Mouse (Mus musculus) intestine, embryonic 15.5 days (tissue): ENCODE measurements around the gene N4bp1. TPM values are rescaled to one million over a fixed set of nuclear protein-coding genes. Genes with fewer than 3 reads are reported as not detected.

Experiments
- ATAC-seq: fragments of 200-750 bp; cut with Nextera tagmentation; 2 replicates; pipeline ENCODE4 v1.8.0; 2017; ENCODE audit warnings: moderate TSS enrichment, moderate library complexity
- H3K27ac ChIP-seq: fragments of 300-500 bp; sonication (generic); 2 replicates; pipeline ENCODE4 v1.5.1; 2015; ENCODE audit warnings: mild to moderate bottlenecking, inconsistent platforms
- H3K27me3 ChIP-seq: fragments of 300-500 bp; sonication (generic); replicated peaks from 2 replicates; pipeline ENCODE4 v1.6.1; 2015; ENCODE audit warnings: inconsistent platforms
- H3K36me3 ChIP-seq: fragments of 300-500 bp; sonication (generic); 2 replicates; pipeline ENCODE4 v1.6.1; 2015; ENCODE audit warnings: inconsistent platforms
- H3K4me1 ChIP-seq: fragments of 300-500 bp; sonication (generic); replicated peaks from 2 replicates; pipeline ENCODE4 v1.6.1; 2015; ENCODE audit warnings: inconsistent platforms
- H3K4me2 ChIP-seq: fragments of 300-500 bp; sonication (generic); replicated peaks from 2 replicates; pipeline ENCODE4 v1.6.1; 2015; ENCODE audit warnings: mild to moderate bottlenecking, inconsistent platforms
- H3K4me3 ChIP-seq: fragments of 300-500 bp; sonication (generic); replicated peaks from 2 replicates; pipeline ENCODE4 v1.5.1; 2015; ENCODE audit warnings: inconsistent platforms
- H3K9ac ChIP-seq: fragments of 300-500 bp; sonication (generic); 2 replicates; pipeline ENCODE4 v1.6.1; 2015; ENCODE audit warnings: inconsistent platforms
- H3K9me3 ChIP-seq: fragments of 300-500 bp; sonication (generic); 2 replicates; pipeline ENCODE4 v1.6.1; 2016; ENCODE audit warnings: inconsistent platforms
- WGBS: fragments of 180-500 bp; shearing (Covaris S2); methylation state at CpG from one replicate; pipeline ENCODE4 v1.1.7; 2015; 5-methylcytosine and 5-hydroxymethylcytosine counted together
- polyA plus RNA-seq: library from polyadenylated mRNA; unstranded; fragments of >200 nt; fragmentation: Nextera tagmentation; extraction: Ambion mirVana; gene quantifications from 2 replicates; pipeline ENCODE4 v1.2.1, GENCODE M21; 2015

N4bp1 gene
- polyA plus RNA-seq, 1 experiment from 2014 or later: 8.1 TPM

DNA sequence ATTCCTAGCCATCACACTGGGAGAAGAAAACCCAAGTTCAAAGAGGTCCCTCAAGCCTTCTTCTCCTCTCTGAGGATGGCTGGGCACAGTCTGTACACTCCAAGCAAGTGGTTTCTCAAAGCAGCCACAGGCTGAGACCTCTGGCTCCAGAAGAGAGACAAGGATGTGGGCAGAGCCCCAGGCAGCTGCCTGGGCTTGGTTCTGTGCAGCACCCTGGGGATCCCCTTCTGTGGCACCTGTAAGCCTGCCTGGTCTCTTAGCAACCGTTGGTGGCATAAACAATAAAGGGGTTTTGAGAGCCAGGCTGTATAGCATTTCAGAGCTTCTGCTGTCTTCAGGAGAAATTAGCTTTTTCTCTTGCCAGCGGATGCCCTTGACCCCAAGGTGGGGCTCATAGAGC, 87.4 kb downstream of the N4bp1 start:
- Histone ChIP-seq H3K9me3 (no peaks in the 10 kb centered on the region), H3K9ac (no peak overlapping the region), H3K36me3 (no peaks in the 10 kb centered on the region), H3K4me3 (no peak overlapping the region), H3K27ac (no peak overlapping the region), H3K27me3 (no peaks in the 10 kb centered on the region), H3K4me1 (no peaks in the 10 kb centered on the region), H3K4me2 (no peak overlapping the region)
- ATAC-seq: no peak
- 81% methylated on average over 2 of the region's 2 CpGs for WGBS

DNA sequence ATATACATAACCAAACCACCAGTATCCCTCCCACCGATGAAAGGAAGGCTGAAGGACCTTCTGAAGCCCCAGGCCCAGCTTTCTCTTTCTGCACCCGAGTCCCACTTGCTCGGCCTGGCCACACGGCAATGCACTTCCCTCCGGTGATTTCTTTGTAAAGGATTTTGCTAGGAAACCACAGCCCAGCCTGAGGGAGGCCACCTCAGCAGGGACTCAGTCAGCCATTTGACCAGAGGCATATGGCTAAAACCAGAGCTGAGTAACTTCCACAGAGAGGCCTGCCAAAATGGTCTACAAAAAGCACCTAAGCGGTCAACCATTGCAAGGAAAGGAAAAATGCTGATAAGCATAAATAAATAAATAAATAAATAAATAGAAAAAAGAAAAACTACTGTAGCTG, 90.3 kb downstream of the N4bp1 start:
- Histone ChIP-seq H3K9ac (no peak overlapping the region), H3K36me3 (no peaks in the 10 kb centered on the region), H3K4me3 (no peak overlapping the region), H3K9me3 (no peaks in the 10 kb centered on the region), H3K4me2 (no peak overlapping the region), H3K27me3 (no peaks in the 10 kb centered on the region), H3K27ac (no peak overlapping the region), H3K4me1 (no peaks in the 10 kb centered on the region)
- 48% methylated on average over 6 of the region's 6 CpGs for WGBS
- no peak for ATAC-seq

DNA sequence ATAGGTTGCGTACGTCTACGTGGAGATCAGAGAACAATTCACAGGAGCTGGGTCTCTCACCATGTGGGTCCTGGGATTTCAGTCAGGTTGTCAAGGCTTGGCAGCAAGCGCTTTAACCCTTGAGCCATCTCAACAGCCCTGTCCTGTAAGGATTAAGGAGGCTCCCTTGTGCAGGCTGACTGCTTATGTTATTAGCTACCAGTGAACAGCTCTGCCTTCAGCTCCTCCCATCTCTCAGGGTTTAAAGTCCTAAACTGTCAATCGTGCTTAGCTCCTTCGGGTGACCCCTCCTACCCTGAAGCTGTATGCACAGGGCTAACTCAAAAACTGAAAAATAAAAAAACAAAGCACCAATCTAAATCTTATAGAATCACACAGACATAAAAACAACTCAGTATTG, 93.5 kb downstream of the N4bp1 start:
- H3K27ac ChIP-seq: no peak overlapping the region
- H3K27me3 ChIP-seq: no peaks in the 10 kb centered on the region
- H3K4me1 ChIP-seq: 0 out of 2 replicates have a peak, but pooled peaks cover 3% of the 10 kb centered on the region
- no peak overlapping the region for H3K9ac ChIP-seq
- no peaks in the 10 kb centered on the region for H3K36me3 ChIP-seq
- H3K4me3 ChIP-seq: no peak overlapping the region
- H3K9me3 ChIP-seq: no peaks in the 10 kb centered on the region
- 52% methylated on average over 6 of the region's 6 CpGs for WGBS
- peak; percentile 87 for ATAC-seq
- H3K4me2 ChIP-seq: no peak overlapping the region

DNA sequence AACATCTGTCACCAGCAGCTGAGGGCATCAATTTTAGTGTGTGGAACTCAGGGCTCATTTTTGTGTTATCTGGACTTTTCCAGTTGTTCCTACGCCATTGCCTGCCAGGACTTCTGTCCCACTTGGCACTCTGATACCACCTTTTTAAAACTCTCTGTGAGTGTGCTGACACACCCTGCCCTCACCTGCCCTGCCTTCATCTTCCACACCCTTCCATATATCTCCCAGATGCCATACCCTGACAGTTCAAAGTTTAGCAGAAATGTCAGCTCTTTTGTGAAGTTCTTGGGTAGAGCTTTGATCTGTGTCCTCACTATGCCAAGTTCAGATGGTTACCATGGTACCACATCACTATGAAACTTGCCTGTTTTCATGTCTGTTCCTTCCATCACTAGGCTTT, 95.5 kb downstream of the N4bp1 start:
- Histone ChIP-seq H3K4me3 (no peak overlapping the region), H3K4me2 (no peak overlapping the region), H3K27ac (no peak overlapping the region), H3K27me3 (no peaks in the 10 kb centered on the region), H3K36me3 (no peaks in the 10 kb centered on the region), H3K9ac (no peak overlapping the region), H3K4me1 (0 out of 2 replicates have a peak, but pooled peaks cover 3% of the 10 kb centered on the region), H3K9me3 (no peaks in the 10 kb centered on the region)
- whole genome bisulfite sequencing: 78% methylated on average over 1 of the region's 1 CpGs
- ATAC-seq: no peak

DNA sequence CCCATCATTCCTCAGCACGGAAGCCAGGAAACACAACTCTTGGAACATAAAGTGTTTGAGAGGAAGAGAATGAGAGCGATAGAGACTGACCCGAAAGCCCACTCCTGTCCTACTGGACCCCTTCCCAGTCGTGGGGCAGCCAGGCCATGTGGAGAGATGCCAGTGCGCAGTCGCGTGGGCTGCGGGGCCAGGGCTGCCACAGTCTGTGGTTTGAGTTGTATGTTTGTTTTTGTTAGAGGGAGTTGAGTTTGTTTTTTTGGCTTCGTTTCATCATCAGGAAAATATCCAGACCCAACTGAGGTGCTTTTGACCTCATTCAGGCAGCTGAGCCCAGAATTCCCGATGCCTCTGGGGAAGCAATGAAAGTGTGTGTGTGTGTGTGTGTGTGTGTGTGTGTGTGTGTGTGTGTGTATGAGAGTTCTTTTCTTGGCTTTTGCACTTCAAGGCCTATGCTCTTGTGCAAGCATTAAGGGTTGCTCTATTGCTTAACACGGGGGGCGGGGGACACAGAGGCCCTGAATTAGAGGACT, 97.1 kb downstream of the N4bp1 start:
- H3K36me3 ChIP-seq: no peaks in the 10 kb centered on the region
- ATAC-seq: no peak
- 0 out of 2 replicates have a peak, but pooled peaks cover 3% of the 10 kb centered on the region for H3K4me1 ChIP-seq
- 64% methylated on average over 12 of the region's 12 CpGs for WGBS
- no peak overlapping the region for H3K4me3 ChIP-seq
- H3K4me2 ChIP-seq: no peak overlapping the region
- H3K9ac ChIP-seq: no peak overlapping the region
- H3K27me3 ChIP-seq: no peaks in the 10 kb centered on the region
- H3K27ac ChIP-seq: 0 out of 2 replicates have a peak overlapping the region, but pooled peaks have one; percentile 9
- no peaks in the 10 kb centered on the region for H3K9me3 ChIP-seq

DNA sequence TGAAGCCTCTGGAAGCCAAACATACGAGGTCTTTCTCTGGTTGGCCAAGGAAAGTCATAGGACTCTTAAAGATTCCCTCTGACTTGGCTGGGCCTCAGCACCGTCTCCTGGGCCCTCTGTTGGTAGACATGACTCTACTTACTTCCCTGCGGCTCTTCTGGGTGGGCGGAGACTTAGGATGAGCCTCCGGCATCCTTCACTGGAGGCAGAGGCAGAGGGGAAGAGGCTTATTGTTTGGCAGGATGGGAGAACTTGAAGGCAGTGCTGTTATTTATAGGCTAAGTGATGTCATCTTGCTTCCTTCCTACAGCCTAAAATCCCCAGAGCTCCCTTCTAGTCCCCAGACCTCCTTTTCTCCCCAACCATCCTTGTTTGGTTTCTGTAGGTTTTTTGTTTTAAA, 98.6 kb downstream of the N4bp1 start:
- no peaks in the 10 kb centered on the region for H3K36me3 ChIP-seq
- no peak overlapping the region for H3K9ac ChIP-seq
- no peak for ATAC-seq
- WGBS: 47% methylated on average over 5 of the region's 5 CpGs
- H3K4me3 ChIP-seq: no peak overlapping the region
- no peak overlapping the region for H3K27ac ChIP-seq
- H3K9me3 ChIP-seq: no peaks in the 10 kb centered on the region
- 0 out of 2 replicates have a peak, but pooled peaks cover 3% of the 10 kb centered on the region for H3K4me1 ChIP-seq
- H3K27me3 ChIP-seq: no peaks in the 10 kb centered on the region
- H3K4me2 ChIP-seq: no peak overlapping the region

DNA sequence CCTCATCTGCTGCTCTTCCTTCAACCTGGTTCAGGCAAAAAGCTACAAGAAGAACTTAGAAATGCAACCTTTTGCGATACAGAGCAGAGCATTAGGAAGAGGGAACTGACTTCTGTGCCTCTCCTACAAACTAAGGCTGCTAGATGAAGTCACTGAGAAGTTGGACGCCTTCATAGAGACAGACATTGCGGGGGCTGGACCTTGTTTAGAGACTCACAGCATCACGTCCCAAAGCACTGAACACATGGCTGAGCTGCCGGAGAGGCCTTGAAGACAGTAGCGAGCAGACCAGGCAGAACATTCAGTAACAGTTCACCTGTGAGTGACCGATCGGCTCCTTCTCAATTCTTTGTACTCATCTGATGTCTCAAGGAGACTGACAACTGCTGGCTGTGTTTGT, 104.0 kb downstream of the N4bp1 start:
- ATAC-seq: no peak

DNA sequence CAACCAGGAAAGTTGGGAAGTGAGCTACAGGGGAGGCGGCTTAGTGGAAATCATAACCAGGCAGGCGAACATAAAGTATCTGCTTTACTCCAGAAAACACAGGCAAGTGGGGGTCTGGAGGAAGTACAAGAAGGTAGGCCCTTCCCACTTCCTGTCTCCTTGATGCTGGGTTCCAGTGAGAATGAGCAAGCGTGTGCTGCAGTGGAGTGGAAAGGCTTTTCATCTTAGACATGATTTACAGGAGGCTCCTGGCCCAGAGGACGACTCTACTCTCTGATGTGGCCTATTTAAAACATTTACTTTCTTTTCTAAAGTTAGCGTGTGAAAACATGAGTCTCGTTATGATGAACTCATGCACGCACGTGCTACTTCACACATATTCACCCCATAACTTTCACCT, 105.9 kb downstream of the N4bp1 start:
- no peaks in the 10 kb centered on the region for H3K9me3 ChIP-seq
- no peak overlapping the region for H3K4me2 ChIP-seq
- H3K36me3 ChIP-seq: no peaks in the 10 kb centered on the region
- no peaks in the 10 kb centered on the region for H3K27me3 ChIP-seq
- H3K27ac ChIP-seq: no peak overlapping the region
- ATAC-seq: no peak
- no peaks in the 10 kb centered on the region for H3K4me1 ChIP-seq
- H3K4me3 ChIP-seq: no peak overlapping the region
- WGBS: 64% methylated on average over 8 of the region's 8 CpGs
- no peak overlapping the region for H3K9ac ChIP-seq

More for the DNA sequence above, 104.0 kb downstream of the N4bp1 start:
- 92% methylated on average over 8 of the region's 8 CpGs for WGBS
- Histone ChIP-seq H3K4me3 (no peak overlapping the region), H3K27ac (no peak overlapping the region), H3K4me2 (no peak overlapping the region), H3K9me3 (no peaks in the 10 kb centered on the region), H3K4me1 (no peaks in the 10 kb centered on the region), H3K9ac (no peak overlapping the region), H3K36me3 (no peaks in the 10 kb centered on the region), H3K27me3 (no peaks in the 10 kb centered on the region)

DNA sequence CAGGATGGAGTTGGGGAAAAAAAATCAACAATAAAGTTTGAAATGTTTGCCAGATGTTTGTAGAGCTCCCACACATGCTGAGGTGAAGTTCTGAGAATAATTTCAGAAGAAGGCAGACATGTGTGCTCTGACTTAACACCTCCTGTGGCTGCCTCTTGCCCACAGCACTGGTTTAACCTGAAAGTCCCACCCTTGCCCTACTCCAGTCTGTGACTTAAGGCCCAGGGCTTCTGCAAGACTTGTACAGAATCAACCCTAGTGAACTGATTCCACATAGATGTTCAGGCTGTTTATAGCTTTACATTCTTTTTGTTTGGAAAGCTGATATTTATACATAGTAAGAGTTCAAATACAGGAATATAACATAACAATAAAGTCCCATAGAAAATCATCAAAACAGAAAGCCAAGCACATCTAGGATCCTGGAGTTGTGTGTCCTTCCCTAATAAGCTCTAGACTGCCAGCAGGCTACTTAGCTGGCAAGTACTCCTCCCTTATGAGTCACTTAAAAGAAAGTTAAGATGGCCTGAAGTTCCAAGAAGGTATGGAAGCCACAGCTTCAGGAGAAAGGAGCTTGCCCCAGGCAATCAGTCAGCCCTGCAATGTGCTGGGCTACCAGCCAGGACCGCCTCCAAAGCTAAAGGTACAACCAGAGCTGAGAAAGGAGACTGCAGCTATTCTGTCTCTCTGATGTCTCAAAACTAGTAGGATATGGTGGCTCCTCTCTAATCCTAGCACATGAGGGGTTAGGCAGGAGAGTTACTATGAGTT, 114.9 kb downstream of the N4bp1 start:
- 77% methylated on average over 1 of the region's 1 CpGs for WGBS
- Histone ChIP-seq H3K4me3 (no peak overlapping the region), H3K9me3 (no peaks in the 10 kb centered on the region), H3K4me1 (no peaks in the 10 kb centered on the region), H3K27me3 (no peaks in the 10 kb centered on the region), H3K27ac (no peak overlapping the region), H3K9ac (no peak overlapping the region), H3K4me2 (no peak overlapping the region), H3K36me3 (no peaks in the 10 kb centered on the region)
- ATAC-seq: no peak

DNA sequence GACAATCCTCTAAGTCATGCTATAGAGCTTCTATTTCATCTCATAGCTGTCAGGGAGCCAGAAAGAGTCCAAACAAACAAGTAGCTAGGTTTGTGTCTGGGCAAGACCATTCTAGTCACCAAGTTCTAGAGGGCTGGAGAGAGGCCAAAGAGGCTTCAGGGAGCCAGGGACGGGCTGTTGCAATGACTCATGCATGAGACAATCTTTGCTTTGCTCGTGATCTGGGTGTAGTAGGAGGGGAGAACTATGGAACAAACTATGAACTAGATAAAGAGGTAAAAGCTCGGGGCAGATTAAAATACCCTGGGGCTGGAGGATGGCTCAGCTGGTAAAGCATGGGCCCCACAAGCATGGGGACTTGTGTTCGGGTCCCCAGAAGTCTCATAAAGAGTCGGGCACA, 116.6 kb downstream of the N4bp1 start:
- peak; percentile 42; the same call in 1 of the 2 replicates for ATAC-seq
- 63% methylated on average over 5 of the region's 5 CpGs for WGBS
- Histone ChIP-seq H3K4me3 (no peak overlapping the region), H3K36me3 (no peaks in the 10 kb centered on the region), H3K4me1 (no peaks in the 10 kb centered on the region), H3K4me2 (no peak overlapping the region), H3K9me3 (no peaks in the 10 kb centered on the region), H3K27ac (no peak overlapping the region), H3K9ac (no peak overlapping the region), H3K27me3 (no peaks in the 10 kb centered on the region)

DNA sequence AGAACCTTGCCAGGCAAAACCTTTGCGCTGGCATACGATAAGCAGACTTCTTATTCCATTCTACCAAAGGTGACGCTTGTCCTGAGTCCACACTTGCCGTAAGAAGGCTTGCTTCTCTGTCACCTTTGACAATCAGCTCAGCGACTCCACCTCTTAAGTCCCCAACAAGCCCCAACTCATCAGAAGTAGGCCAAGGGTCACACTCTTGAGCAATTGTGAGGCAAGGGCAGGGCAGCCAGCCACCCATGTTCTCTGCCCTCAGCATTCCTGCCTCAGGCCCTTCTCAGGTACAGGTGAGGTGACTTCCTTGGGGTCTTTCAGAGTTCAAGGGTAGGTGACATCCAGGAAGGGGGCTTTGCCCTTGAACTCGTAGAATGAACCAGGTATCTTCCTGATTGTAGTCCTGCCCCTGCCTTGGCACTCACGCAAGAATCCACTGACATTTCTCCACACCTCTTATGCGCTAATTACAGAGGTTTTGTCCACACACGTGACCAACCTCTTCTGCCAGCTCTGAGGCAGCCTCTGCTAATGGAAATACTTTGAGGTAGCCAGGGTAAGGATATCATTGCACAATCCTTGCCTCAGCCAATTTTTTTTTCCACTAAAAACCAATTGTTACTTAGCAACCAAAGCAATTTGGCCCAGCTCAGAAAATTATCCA, 118.4 kb downstream of the N4bp1 start:
- no peaks in the 10 kb centered on the region for H3K4me1 ChIP-seq
- H3K9me3 ChIP-seq: no peaks in the 10 kb centered on the region
- WGBS: 77% methylated on average over 9 of the region's 9 CpGs
- no peaks in the 10 kb centered on the region for H3K36me3 ChIP-seq
- H3K9ac ChIP-seq: no peak overlapping the region
- ATAC-seq: peak; percentile 85
- no peak overlapping the region for H3K4me3 ChIP-seq
- no peak overlapping the region for H3K27ac ChIP-seq
- no peak overlapping the region for H3K4me2 ChIP-seq
- H3K27me3 ChIP-seq: no peaks in the 10 kb centered on the region

DNA sequence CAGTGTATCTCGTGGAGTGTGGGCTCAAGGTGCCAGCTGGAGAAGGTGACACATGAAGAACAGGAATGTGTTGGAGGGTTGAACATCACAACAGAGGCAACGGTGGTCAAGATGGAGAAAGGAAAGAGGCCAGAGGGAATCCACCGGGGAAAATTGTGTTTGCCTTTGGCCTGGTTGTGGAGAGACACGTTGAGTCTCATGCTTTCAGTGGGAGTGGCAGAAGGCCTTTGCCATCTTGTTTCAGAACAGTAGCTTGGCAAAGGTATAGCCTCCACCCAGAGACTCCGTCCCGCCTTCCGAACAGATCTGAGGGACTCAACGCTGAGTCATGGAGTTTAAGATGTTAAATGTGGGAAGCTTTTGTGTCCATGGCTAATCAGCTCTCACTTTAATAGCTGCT, 119.4 kb downstream of the N4bp1 start:
- WGBS: 81% methylated on average over 8 of the region's 8 CpGs
- no peak for ATAC-seq
- Histone ChIP-seq H3K27me3 (no peaks in the 10 kb centered on the region), H3K9ac (no peak overlapping the region), H3K4me3 (no peak overlapping the region), H3K9me3 (no peaks in the 10 kb centered on the region), H3K27ac (no peak overlapping the region), H3K36me3 (no peaks in the 10 kb centered on the region), H3K4me2 (no peak overlapping the region), H3K4me1 (no peaks in the 10 kb centered on the region)
